Mouse (Mus musculus): ENCODE measurements around the gene Opa1. TPM values are rescaled to one million over a fixed set of nuclear protein-coding genes. Genes with fewer than 3 reads are reported as not detected.

Opa1 gene
- total RNA-seq, 2 experiments from 2014 or later: 110 to 114 TPM

GRCm38 (mm10) chr16:29683563-29683962 is 104.4 kb downstream of the Opa1 start:
- intact Hi-C loops (cut with DNase I): no loop called here
- DNase-seq (ENCODE audit: low spot score in 2 of 2): no peak

- DNase-seq (ENCODE audit: low spot score in 2 of 2): no peak
- intact Hi-C loops (cut with DNase I): no loop called here
These were observed 105.0 kb downstream of the Opa1 start for GRCm38 (mm10) chr16:29684111-29684510.

GRCm38 (mm10) chr16:29684641-29685040 is 105.5 kb downstream of the Opa1 start:
- intact Hi-C loops (cut with DNase I): no loop called here
- no peak for DNase-seq (ENCODE audit: low spot score in 2 of 2)

DNA sequence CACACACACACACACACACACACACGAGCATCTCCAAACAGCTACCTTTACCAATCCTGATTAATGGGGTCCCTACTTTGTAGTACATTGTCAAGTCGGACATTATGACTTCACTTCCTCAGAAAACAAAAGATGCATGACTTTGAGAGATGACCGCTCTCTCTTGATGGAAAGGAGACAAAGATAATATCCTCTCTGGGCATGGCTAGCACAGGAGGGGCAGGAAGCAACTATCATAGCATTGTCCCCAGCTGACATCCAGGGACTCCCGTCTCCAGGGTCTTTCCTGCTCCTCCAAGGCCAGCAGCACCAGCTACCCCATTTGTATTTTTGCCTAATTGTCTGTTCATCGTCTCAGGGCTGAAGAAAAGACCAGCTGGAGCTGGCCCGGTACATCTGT is 107.0 kb downstream of the Opa1 start:
- no peak for DNase-seq (ENCODE audit: low spot score in 2 of 2)
- intact Hi-C loops (cut with DNase I): no loop called here

- intact Hi-C loops (cut with DNase I): no loop called here
- no peak for DNase-seq (ENCODE audit: low spot score in 2 of 2)
These were observed 109.1 kb downstream of the Opa1 start for GRCm38 (mm10) chr16:29687987-29688885.

- DNase-seq (ENCODE audit: low spot score in 2 of 2): no peak
- intact Hi-C loops (cut with DNase I): no loop called here
These were observed 110.2 kb downstream of the Opa1 start for GRCm38 (mm10) chr16:29689187-29689819.

DNA sequence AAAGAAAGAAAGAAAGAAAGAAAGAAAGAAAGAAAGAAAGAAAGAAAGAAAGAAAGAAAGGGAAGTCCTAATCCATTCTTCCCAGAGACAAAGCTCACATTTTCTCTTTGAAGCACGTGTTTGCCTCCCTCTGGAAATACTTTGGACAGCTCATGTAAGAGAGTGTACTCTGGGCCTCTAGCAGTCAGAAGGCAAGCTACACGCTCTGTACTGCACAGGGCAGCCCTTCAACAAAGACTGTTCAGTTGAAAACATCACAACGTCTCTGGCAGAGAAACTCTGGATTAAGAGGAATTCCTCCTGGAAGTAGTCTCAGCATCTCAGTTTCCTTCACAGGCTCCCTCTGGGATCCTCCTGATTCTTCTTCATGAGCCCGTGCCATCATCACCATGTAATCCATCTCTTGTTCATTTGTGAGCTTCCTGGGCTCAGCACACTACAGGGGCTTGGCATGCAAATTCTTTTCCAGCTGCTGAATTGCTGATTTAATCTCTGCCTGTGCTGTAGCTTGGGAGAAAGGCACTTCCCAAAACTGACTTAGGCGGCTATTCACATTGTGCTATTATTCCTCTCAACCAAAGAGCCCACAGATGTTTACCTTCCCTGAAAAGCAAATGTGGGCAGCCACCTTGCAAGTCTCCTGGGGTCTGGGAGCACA is 114.0 kb downstream of the Opa1 start:
- intact Hi-C loops (cut with DNase I): no loop called here
- no peak for DNase-seq (ENCODE audit: low spot score in 2 of 2)

DNA sequence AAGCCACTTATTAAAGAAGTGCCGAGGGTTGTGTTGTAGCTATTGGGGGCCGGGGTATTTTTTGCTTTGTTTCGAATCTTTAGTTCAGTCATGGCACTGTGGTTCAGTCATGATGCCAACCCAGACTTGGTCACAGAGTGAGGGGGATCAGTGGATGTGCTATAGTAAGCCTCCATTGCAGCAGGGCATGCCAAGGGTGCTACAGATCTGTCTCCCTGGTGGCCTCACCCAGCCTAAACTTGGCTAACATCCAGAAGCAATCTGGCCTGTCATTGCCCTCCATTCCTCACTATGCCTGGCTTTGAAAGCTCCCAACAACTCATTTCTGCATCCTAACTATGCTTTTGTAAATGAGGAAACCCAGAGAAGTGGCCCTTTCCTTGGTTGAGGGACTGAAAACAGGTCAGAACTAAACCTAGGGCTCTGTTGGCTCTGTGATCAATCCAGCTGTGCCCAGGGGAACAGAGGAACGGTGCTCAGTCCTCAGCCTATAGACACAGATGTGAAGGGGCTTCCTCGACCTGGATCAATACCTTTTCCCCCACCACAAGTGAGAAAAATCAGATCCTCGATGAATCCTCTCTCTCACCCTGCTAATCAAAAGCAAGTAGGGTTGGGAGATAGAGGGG is 114.8 kb downstream of the Opa1 start:
- intact Hi-C loops (cut with DNase I): no loop called here
- DNase-seq (ENCODE audit: low spot score in 2 of 2): no peak

GRCm38 (mm10) chr16:29694420-29694959 is 115.4 kb downstream of the Opa1 start:
- intact Hi-C loops (cut with DNase I): no loop called here
- DNase-seq (ENCODE audit: low spot score in 2 of 2): no peak

Other genes starting within 250 kb of the Opa1 start
- 10 to 100 TPM; 11.6 to 11.7 TPM for gene Atp13a5, start 200.6 kb upstream of the Opa1 start, total RNA-seq (2021)
- 10 to 100 TPM; 12.7 to 15.2 TPM for gene Atp13a4, start 34.5 kb upstream of the Opa1 start, total RNA-seq (2021)